Mouse (Mus musculus) midbrain, embryonic 10.5 days (tissue): ENCODE measurements around the gene Ammecr1. TPM values are rescaled to one million over a fixed set of nuclear protein-coding genes. Genes with fewer than 3 reads are reported as not detected.
A peak's percentile ranks its signal among the peaks of the same experiment; 100 is the strongest.

Experiments
- DNase-seq: peaks from one replicate; pipeline ENCODE4 v3.0.0-alpha.2; 2017; ENCODE audit warnings: low spot score
- H3K27ac ChIP-seq: fragments of 300-500 bp; sonication (generic); replicated peaks from 2 replicates; pipeline ENCODE4 v1.5.1; 2016; ENCODE audit warnings: mild to moderate bottlenecking
- H3K27me3 ChIP-seq: fragments of 300-500 bp; sonication (generic); 2 replicates; pipeline ENCODE4 v1.6.1; 2016; ENCODE audit warnings: low read depth, mild to moderate bottlenecking; ENCODE audit not compliant: poor library complexity, severe bottlenecking
- H3K36me3 ChIP-seq: fragments of 300-500 bp; sonication (generic); 2 replicates; pipeline ENCODE4 v1.6.1; 2016; ENCODE audit warnings: mild to moderate bottlenecking, moderate library complexity
- H3K4me1 ChIP-seq: fragments of 300-500 bp; sonication (generic); 2 replicates; pipeline ENCODE4 v1.6.1; 2016
- H3K4me3 ChIP-seq: fragments of 300-500 bp; sonication (generic); 2 replicates; pipeline ENCODE4 v1.5.1; 2016; ENCODE audit warnings: mild to moderate bottlenecking, moderate library complexity
- H3K9me3 ChIP-seq: fragments of 300-500 bp; sonication (generic); replicated peaks from 2 replicates; pipeline ENCODE4 v1.6.1; 2016; ENCODE audit warnings: mild to moderate bottlenecking
- WGBS: fragments of 180-500 bp; shearing (Covaris S2); methylation state at CpG from one replicate; pipeline ENCODE4 v1.1.7; 2016; 5-methylcytosine and 5-hydroxymethylcytosine counted together
- polyA plus RNA-seq: library from polyadenylated mRNA; unstranded; fragments of >200 nt; fragmentation: Nextera tagmentation; extraction: Ambion mirVana; gene quantifications from 2 replicates; pipeline ENCODE4 v1.2.1, GENCODE M21; 2016

Gene Ammecr1
- 7.1 and 7.8 TPM in 2 replicates for polyA plus RNA-seq

- Histone ChIP-seq H3K9me3 (no peaks in the 10 kb centered on the region), H3K27ac (peak within 1 kb of the TSS; percentile 96), H3K4me3 (peak within 1 kb of the TSS; percentile 71), H3K4me1 (no peaks in the 10 kb centered on the region), H3K36me3 (no peaks in the 10 kb centered on the region), H3K27me3 (peaks cover 92% of the 10 kb centered on the region)
- WGBS: 26% methylated on average over 91 of the region's 112 CpGs
- DNase-seq: peak; percentile 76
Observed at GRCm38 (mm10) chrX:142966008-142966966, at the start of gene Ammecr1. Gene Ammecr1, minus strand, starts transcription at chrX:142966728.

- Histone ChIP-seq H3K36me3 (no peaks in the 10 kb centered on the region), H3K27me3 (peaks cover 94% of the 10 kb centered on the region), H3K27ac (no peak overlapping the region), H3K4me3 (no peak overlapping the region), H3K9me3 (no peaks in the 10 kb centered on the region), H3K4me1 (no peaks in the 10 kb centered on the region)
- WGBS: 87% methylated on average over 3 of the region's 3 CpGs
- no peak for DNase-seq
Observed at GRCm38 (mm10) chrX:143014118-143014517, 47.6 kb upstream of the Ammecr1 start.

- H3K4me1 ChIP-seq: no peaks in the 10 kb centered on the region
- no peaks in the 10 kb centered on the region for H3K36me3 ChIP-seq
- no peak for DNase-seq
- no peak overlapping the region for H3K27ac ChIP-seq
- H3K27me3 ChIP-seq: peaks cover 91% of the 10 kb centered on the region
- WGBS: 87% methylated on average over 3 of the region's 3 CpGs
- no peaks in the 10 kb centered on the region for H3K9me3 ChIP-seq
- H3K4me3 ChIP-seq: no peak overlapping the region
Observed at GRCm38 (mm10) chrX:143012334-143012733, 45.8 kb upstream of the Ammecr1 start.

GRCm38 (mm10) chrX:143011865-143012264 is 45.3 kb upstream of the Ammecr1 start:
- no peaks in the 10 kb centered on the region for H3K9me3 ChIP-seq
- H3K27ac ChIP-seq: no peak overlapping the region
- no peak overlapping the region for H3K4me3 ChIP-seq
- no peaks in the 10 kb centered on the region for H3K36me3 ChIP-seq
- H3K4me1 ChIP-seq: no peaks in the 10 kb centered on the region
- WGBS: 79% methylated on average over 4 of the region's 4 CpGs
- no peak for DNase-seq
- H3K27me3 ChIP-seq: peaks cover 88% of the 10 kb centered on the region

- Histone ChIP-seq H3K4me3 (no peak overlapping the region), H3K27ac (no peak overlapping the region), H3K4me1 (no peaks in the 10 kb centered on the region), H3K36me3 (no peaks in the 10 kb centered on the region), H3K27me3 (peaks cover 86% of the 10 kb centered on the region), H3K9me3 (no peaks in the 10 kb centered on the region)
- DNase-seq: no peak
- 86% methylated on average over 3 of the region's 3 CpGs for WGBS
Observed at GRCm38 (mm10) chrX:143004131-143004846, 37.8 kb upstream of the Ammecr1 start.

- no peaks in the 10 kb centered on the region for H3K36me3 ChIP-seq
- H3K9me3 ChIP-seq: no peaks in the 10 kb centered on the region
- no peaks in the 10 kb centered on the region for H3K4me1 ChIP-seq
- WGBS: 87% methylated on average over 1 of the region's 1 CpGs
- H3K27me3 ChIP-seq: peaks cover 84% of the 10 kb centered on the region
- no peak overlapping the region for H3K4me3 ChIP-seq
- no peak overlapping the region for H3K27ac ChIP-seq
- DNase-seq: no peak
Observed at GRCm38 (mm10) chrX:142997214-142997613, 30.7 kb upstream of the Ammecr1 start.

GRCm38 (mm10) chrX:142994514-142994913 is 28.0 kb upstream of the Ammecr1 start:
- no peaks in the 10 kb centered on the region for H3K9me3 ChIP-seq
- H3K27ac ChIP-seq: no peak overlapping the region
- WGBS: 67% methylated on average over 2 of the region's 2 CpGs
- no peaks in the 10 kb centered on the region for H3K36me3 ChIP-seq
- DNase-seq: no peak
- no peak overlapping the region for H3K4me3 ChIP-seq
- H3K4me1 ChIP-seq: no peaks in the 10 kb centered on the region
- H3K27me3 ChIP-seq: peaks cover 79% of the 10 kb centered on the region

GRCm38 (mm10) chrX:142984170-142984569 is 17.6 kb upstream of the Ammecr1 start:
- H3K27me3 ChIP-seq: peaks cover 86% of the 10 kb centered on the region
- no peak for DNase-seq

GRCm38 (mm10) chrX:142983638-142984037 is 17.1 kb upstream of the Ammecr1 start:
- Histone ChIP-seq H3K36me3 (no peaks in the 10 kb centered on the region), H3K4me3 (no peak overlapping the region), H3K9me3 (no peaks in the 10 kb centered on the region), H3K27ac (no peak overlapping the region), H3K4me1 (no peaks in the 10 kb centered on the region), H3K27me3 (peaks cover 87% of the 10 kb centered on the region)
- no peak for DNase-seq
- WGBS: 70% methylated on average over 6 of the region's 6 CpGs

More at GRCm38 (mm10) chrX:142984170-142984569, 17.6 kb upstream of the Ammecr1 start:
- Histone ChIP-seq H3K9me3 (no peaks in the 10 kb centered on the region), H3K4me3 (no peak overlapping the region), H3K27ac (no peak overlapping the region), H3K4me1 (no peaks in the 10 kb centered on the region), H3K36me3 (no peaks in the 10 kb centered on the region)
- 85% methylated on average over 3 of the region's 3 CpGs for WGBS

GRCm38 (mm10) chrX:142981530-142982130 is 15.1 kb upstream of the Ammecr1 start:
- DNase-seq: no peak
- H3K27me3 ChIP-seq: peaks cover 72% of the 10 kb centered on the region
- no peaks in the 10 kb centered on the region for H3K36me3 ChIP-seq
- no peaks in the 10 kb centered on the region for H3K4me1 ChIP-seq
- WGBS: 96% methylated on average over 3 of the region's 3 CpGs
- H3K9me3 ChIP-seq: no peaks in the 10 kb centered on the region
- no peak overlapping the region for H3K4me3 ChIP-seq
- no peak overlapping the region for H3K27ac ChIP-seq

GRCm38 (mm10) chrX:142980855-142981529 is 14.5 kb upstream of the Ammecr1 start:
- H3K9me3 ChIP-seq: no peaks in the 10 kb centered on the region
- no peak for DNase-seq
- no peak overlapping the region for H3K4me3 ChIP-seq
- H3K36me3 ChIP-seq: no peaks in the 10 kb centered on the region
- no peaks in the 10 kb centered on the region for H3K4me1 ChIP-seq
- 77% methylated on average over 2 of the region's 2 CpGs for WGBS
- no peak overlapping the region for H3K27ac ChIP-seq
- peaks cover 73% of the 10 kb centered on the region for H3K27me3 ChIP-seq

GRCm38 (mm10) chrX:142979224-142979623 is 12.7 kb upstream of the Ammecr1 start:
- no peaks in the 10 kb centered on the region for H3K9me3 ChIP-seq
- H3K27me3 ChIP-seq: peaks cover 69% of the 10 kb centered on the region
- no peak overlapping the region for H3K4me3 ChIP-seq
- 79% methylated on average over 4 of the region's 4 CpGs for WGBS
- H3K4me1 ChIP-seq: no peaks in the 10 kb centered on the region
- DNase-seq: no peak
- H3K27ac ChIP-seq: no peak overlapping the region
- no peaks in the 10 kb centered on the region for H3K36me3 ChIP-seq
